Mouse (Mus musculus): Measurements from ENCODE around the gene 4632433K11Rik.

GRCm38 (mm10) chr7:5038109-5038732 is 4.3 kb downstream of the 4632433K11Rik start, which contains the start of gene Zfp784:
- no peak for TF ChIP-seq MYOG (IDR thresholded peaks at IDR 0.05; ENCODE audit: control insufficient read depth in 1 of 3, insufficient read depth in 1 of 3, insufficient read length in 2 of 3, low read depth in 2 of 3)
- no peak for TF ChIP-seq E2F4 (IDR thresholded peaks at IDR 0.05; ENCODE audit: insufficient read depth)
- TF ChIP-seq MAX (IDR thresholded peaks at IDR 0.05; ENCODE audit: low read depth): no peak
- TF ChIP-seq TCF12 (IDR thresholded peaks at IDR 0.05; ENCODE audit: insufficient read depth, poor library complexity, severe bottlenecking): no peak
- no peak for TF ChIP-seq REST (IDR thresholded peaks at IDR 0.05; ENCODE audit: insufficient read depth, insufficient read length)
